Mouse (Mus musculus) thymus, postnatal 14 days (tissue): Measurements from ENCODE around the gene Poln.

Experiments used
- DNase-seq: peaks from one replicate; pipeline ENCODE4 v3.0.0; 2021

Poln gene

DNA sequence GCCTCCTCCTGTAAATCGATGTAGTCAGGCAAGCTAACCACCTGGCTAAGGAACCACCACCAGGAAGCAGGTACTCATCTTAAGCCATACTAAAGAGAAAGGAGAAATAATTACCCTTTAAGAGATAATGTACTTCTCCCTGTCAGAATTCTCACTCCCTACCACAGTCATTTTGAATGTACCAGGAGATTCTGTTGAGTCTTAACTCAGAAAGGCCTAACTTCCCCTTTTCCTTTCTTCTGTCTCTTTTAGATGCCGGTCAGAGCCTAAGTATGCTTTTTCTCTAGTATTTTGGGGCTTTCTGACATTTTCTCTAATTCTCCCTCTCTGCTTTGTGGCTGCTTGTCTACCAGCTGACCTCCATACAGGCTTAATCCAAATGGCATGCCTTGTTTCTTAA, 76.2 kb downstream of the Poln start:
- no peak for DNase-seq

DNA sequence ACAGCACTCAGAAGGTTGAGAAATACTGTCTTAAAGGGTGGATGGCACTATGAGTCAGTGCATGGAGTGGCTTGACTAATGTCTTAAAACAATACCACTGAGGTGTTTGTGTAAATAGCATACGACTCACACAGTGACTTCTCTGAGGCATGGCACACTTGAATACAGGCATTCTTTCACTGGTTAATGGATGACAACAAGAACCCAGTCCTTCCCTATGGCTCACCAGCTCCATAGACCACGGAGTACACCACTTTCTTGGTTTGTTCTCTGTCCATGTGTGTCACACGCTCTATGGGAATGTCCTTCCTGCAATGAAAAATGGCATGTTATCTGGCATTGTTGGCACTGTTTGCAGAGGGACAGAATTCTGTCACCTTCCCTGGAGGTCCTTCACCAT, 136.7 kb downstream of the Poln start:
- DNase-seq = no peak

DNA sequence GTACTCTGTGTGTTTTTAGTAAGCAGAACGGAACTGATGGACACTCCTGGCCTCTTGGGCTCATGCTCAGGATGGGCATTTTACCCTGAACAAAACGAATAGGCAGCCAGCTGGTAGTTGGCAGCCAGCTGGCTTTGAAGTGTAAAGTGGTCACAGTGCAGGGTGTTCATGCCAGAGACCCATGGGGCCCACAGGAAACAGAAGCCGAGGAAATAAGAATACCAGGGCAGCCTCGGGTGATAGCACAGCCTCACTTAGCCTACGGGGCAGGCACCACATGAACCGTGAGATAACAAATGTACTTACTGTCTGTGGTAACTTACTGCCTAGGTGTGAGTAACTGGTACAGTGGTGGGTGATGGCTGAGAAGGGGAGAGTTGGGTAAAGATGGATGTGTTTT, 138.2 kb downstream of the Poln start:
- DNase-seq = no peak

DNA sequence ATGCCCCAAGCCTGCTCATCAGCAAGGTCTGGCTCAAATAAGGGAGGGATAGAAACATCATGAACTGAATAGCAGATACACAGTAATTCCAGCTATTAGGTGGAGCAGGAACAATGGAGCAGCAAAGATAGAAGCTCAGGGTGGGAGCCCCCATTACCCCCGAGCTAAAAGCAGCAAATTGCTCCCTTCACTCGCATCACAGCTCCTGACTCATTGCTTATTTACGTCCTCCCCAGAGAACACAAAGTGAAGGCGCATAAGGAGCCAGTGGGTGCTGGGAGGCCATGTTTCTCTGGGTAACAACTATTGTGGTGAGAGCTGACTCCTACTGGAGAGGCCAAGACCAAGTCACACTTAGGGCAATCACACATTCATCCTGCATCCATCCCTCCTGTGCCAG, 139.1 kb downstream of the Poln start:
- no peak for DNase-seq

DNA sequence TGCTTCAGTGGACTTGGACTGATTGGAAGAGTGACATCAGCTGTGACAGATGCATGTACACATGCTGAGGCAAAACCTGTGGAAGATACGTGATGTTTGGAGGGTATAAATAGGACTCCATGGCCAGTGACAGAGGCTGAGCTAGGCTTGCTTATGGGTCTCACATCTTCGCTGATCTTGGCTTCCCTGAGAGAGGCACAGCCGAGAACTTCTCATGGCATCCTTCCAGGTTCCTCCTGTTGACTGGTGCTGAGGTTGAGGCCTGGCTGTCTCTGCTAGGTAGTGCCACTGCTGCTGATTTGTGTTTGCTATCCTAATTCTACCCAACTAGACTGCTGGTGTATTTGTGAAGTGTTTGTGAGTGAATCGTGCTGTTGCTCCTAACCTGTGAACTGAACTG, 150.3 kb downstream of the Poln start:
- DNase-seq = no peak

DNA sequence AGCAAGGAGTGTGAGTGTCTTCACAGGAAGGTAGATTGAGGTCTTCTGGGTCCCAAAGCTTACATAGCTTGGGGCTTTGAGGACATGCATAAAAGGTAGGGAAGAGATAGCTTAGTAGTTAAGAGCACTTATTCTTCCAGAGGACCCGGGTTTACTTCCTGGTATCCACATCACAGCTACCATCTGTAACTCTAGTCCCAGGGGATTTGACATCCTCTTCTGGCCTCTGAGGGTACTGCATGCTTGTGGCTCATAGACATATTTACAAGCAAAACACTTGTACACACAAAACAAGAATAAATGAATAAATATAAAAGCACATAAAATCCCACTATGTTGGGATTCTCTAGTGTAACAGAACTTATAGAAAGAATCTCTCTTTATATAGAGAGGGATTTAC, 154.6 kb downstream of the Poln start:
- DNase-seq = no peak

DNA sequence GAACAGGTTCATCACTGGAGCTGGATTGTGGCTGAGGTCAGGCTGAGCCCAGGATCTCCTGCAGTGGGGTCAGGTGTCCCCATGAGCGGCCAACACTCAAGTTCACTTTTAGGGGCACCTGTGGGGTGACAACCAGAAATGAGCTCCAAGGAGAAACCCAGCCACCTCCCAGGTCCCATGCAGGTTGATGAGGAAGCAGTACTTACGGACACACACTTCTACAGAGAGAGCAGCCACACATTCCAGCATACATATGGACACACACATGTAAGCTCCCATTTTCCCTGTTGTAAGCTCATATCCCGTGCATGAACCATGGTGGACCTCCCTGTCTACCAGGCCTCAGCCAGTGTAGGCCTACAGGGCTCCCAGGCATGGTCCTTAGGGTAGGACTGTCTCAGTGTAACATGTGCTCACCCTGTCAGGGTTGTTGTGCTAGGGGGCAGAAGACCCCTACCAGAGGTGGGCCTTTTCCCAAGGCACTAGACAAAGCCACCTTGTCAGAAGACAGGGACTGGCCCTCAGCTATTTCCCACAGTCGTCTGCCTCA, 161.8 kb downstream of the Poln start:
- DNase-seq = no peak

DNA sequence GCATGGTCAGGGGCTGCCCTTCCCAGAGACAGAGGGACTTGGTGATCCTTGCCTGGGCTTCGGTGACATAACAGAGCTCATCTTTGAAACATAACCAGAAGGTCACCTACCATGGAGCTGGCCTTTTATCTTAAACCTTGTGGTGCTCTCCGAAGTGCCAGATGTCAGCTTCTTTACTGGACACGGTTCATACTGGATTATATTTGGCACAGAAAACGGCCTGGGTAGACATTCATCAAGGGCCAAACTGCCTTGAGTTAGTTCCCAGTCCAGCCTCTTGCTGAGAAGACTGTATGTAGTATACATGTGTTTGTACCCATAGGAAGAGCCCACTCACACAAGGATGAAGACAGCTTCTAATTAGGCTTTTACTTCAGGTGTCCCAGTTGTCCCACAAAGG, 162.4 kb downstream of the Poln start:
- no peak for DNase-seq

DNA sequence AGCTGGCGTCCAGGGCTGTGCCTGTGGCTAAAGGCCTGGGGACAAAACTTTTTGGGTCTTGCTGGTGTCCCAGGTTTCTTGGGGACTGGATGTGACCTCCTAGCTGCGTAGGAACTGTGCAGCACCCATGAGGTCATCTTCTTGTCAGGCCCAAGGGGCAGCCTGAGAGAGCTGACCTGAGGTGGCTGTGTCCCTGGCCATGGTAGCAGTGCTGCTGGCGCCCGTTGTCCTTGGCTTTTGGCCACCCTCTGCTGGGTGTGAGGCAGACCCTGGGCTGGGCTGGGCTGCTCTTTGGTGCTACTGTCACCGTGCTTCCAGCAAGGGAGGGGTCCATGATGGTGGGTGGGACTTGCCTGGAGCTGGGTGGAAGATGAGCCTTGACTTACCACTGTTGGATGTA, 164.6 kb downstream of the Poln start:
- no peak for DNase-seq

DNA sequence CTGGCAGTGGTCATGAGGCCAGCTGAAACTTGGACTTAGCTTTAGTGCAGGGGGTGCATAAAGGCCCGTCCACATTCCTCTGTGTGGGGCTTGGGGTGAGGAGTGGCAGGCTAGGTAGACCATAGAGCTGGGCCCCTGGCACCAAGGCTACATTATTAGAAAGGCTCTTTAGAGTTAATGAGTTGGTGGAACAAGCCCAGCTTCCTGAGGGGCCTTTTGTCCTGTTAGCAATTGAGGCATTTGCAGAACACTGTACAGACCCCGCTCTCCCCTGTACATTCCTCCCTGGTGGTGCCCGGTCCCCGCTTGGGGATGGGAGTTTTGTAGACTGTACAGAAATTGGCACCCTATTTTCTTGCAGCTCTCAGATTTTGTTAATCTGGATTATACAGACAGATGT, 166.6 kb downstream of the Poln start:
- DNase-seq = no peak

DNA sequence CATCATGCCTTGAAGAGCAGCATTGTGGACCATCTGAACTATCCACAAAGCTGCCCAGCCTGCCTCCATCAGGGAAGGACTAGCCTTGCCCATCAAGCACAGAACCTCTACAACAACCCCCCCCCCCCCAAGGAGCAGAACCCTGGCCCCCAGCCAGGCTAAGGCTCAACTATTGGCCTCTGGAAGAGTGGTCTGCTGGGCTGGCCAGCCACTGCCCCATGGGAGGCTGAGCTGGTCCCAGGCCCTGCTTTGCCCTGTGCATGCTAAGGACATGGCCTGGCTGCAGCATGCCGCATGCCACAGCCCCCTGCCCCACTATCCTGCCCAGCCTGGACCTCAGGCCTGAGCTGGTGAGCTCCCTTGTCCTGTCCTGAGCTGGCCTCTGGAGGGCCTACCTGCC, 167.8 kb downstream of the Poln start:
- no peak for DNase-seq

DNA sequence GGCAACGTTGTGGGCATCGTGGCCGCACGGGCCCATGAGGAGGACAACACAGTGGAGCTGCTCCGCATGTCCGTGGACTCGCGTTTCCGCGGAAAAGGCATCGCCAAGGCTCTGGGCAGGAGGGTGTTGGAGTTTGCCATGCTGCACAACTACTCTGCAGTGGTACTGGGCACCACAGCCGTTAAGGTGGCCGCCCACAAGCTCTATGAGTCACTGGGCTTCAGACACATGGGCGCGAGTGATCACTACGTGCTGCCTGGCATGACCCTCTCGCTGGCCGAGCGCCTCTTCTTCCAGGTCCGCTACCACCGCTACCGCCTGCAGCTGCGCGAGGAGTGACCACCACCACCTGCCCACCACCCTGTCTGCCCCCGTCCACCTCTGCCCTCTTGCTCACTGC, 168.4 kb downstream of the Poln start:
- DNase-seq = no peak

DNA sequence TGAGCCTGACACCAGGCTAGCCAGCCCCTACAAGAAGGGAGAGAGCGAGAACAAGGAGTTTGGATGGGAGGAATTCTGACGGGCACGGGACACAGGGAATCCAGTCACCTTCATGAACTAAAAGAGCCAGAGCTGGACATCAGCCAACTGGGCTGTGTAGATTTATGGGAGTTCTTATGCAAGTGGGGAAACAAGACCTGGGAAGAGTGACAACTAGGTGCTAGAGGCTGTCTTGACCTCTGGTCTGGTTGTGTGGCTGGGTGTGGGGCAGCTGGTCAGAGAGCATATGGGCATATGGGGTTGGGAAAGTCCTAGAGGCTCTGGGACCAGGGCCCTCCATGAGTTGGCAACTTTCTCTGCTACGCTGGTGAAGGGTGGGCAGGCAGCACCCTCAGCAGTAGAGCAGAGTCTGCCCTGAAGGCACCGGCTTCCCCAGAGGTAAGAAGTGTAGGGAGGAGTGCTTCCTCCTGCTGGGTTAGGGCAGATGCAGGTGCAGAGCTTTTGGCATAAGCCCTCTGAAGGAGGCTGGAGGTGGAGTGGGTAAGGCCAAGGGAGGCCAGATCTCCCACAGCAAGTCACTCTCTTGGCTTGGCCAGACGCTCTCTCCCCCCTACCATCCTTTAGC, 169.7 kb downstream of the Poln start:
- no peak for DNase-seq

DNA sequence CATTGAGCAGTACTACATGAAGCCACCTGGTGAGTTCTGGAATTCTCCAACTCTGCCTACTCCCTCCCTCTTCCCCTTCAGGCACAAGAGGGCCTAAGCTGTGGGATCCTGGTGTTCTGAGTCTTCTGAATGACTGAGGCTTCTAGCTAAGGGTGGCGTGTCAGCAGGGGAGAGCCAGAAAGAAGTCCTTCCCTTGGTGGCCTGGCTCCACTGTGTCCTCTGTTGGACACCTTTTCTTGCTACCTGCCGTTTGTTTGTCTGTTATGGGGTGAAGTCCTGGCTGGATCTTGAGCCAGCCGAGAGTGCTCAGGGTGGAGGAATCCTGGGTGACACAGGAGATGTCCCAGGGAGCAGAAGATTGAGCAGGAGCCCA, 170.8 kb downstream of the Poln start:
- no peak for DNase-seq

DNA sequence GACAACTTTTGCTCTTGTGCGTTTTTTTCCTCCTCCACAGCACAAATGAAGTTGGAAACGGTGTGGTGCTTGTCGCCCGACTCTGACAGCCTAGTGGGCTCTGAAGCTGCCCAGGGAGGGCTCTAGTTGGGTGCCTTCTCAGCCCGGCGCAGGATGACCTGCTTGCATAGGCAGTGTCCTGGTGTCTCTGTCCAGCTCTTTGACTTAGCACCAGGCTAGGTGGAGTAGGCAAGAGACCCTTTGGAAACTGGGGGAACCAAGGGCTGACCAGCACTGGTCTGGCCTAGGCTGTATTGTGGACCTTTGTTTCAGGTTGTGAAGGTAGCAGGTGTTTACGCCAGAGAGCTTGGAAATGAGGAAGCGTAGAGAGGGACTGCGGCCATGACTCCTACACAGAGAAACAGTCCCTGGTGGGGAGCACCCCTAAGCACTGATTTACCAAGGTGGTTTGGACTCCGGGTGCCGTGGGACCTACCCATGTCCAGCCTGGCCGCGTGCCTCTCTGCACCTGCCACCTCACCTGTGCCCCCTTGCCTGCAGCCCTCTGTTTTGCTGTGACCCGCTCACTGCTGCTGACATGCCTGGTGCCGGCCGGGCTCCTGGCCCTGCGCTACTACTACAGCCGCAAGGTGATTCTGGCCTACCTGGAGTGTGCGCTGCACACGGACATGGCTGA, 171.3 kb downstream of the Poln start:
- no peak for DNase-seq

DNA sequence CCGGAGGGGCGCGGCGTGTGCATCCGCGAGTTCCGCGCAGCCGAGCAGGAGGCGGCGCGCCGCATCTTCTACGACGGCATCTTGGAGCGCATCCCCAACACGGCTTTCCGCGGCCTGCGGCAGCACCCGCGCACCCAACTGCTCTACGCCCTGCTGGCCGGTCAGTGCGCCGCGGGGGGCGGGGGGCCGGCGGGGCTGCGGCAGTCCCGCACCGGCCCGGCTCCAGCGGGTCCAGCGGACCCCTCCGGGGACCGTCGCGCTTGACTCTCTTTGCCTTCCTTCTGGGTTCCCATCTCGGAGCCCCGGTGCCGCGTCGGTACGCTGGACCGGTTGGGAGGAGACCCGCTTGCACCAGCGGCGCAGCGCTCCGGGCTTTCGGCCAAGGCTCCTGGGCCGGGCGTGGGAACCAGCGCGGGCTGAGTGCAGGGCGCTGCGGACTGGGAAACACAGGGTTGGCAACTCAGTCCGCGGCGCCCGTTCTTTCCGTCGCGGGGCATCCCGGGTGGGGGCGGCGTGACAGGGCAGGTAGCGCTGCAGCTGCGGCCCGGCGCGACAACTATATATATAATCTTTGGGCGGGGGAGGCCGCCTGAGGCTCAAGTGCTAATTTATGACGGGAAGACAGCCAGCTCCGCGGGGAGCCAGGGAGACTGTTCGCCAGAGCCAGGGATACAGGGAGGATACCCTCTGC, 172.1 kb downstream of the Poln start:
- DNase-seq = peak; percentile 36

DNA sequence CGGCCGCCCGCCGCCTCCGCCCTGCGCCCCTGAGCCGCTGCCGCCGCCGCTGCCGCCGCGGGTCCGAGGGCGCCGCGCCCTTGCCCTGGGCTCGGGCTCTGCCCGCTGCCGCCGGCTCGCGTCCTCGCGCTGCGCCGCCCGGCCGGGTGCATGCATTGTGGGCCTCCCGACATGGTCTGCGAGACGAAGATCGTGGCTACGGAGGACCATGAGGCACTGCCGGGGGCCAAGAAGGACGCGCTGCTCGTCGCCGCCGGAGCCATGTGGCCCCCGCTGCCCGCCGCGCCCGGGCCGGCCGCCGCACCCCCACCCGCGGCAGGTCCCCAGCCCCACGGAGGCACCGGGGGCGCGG, 172.6 kb downstream of the Poln start:
- DNase-seq = no peak

DNA sequence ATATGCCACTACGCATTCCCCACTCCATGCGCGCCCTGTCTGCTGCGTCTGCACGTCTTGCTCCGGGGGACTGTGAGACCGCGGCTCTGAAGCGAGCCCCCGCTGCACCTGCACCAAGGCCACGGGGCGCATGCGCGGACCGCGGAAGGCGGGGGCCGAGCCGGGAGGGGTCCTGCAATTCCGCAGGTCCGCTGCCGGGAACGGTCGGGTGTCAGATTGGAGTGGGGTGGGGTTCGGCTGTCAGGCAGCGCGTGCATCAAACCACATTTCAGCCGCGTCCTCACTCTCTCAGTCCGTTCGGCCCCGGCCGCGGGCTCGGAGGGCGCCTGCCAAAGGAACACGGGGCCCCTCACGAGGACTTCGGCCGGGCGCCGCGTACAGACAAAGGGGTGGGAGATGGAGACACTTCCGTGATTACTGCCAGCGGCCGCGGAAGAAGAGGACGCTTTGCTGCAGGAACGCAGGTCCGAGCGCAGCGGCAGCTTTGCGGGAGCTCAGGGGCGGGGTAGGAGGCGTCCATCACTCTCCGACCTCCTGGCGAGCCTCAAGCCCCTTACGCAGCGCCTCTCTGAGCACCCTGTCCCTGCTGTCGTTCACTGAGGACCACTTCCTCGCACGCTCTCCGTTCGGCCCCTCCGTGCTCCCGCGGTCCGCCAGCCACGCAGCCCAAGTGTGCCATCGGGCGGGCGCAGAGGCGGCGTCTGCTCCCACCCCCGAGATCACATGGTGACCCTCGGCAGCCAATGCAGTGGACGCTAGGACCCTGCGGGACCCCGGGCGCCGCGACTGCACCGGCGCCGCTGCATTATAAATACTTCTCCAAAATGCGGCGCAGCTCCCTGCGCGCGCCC, 173.2 kb downstream of the Poln start, which contains the start of gene Nat8l:
Nat8l (plus strand) TSS at position 142 of the 851 bp plus-strand sequence.
- peak; percentile 81 for DNase-seq

DNA sequence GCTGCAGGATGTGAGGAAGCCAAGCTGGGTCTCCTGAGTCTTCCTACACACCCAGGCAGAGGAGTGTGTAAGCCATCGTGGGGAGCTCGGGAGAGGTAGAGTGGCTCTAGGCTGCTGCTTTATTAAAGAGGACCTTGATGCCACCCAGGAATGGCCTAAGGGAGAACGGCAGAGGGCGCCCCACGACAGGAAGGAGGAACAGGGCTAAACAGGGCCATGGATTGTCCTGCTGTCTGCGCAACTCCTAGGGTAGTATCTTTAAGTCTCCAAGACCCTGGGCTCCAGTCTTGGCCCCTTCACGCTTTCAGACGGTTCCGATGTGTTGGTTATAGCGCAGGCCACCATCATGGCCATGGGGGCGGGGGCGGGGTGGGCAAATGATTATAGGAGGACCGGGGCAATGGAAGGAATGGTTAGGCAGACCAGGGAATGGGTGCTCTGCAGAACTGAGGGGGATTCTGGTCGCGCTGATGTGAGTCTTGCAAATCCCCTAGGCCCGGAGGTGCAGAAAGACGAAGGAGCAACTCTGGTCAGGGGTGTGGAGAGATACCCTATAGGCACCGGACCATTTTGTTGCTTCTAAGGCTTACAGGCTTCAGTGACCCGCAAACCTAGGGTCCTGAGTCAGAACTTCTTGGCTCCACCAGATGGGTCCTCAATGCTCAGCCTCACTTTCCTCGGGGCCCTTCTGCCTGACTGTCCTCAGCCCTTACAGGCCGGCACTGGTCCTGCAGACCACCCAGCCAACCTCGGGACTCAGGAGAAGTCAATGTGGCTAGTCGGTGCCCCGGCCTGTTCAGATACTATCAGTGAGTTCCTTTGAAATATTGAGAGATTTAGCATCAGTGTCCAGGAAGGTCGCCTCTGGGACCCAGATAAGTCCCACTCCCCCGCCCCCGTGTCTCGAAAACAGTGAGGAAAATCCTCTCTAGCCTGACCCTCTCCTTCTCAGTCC, 174.3 kb downstream of the Poln start:
- peak; percentile 64 for DNase-seq

DNA sequence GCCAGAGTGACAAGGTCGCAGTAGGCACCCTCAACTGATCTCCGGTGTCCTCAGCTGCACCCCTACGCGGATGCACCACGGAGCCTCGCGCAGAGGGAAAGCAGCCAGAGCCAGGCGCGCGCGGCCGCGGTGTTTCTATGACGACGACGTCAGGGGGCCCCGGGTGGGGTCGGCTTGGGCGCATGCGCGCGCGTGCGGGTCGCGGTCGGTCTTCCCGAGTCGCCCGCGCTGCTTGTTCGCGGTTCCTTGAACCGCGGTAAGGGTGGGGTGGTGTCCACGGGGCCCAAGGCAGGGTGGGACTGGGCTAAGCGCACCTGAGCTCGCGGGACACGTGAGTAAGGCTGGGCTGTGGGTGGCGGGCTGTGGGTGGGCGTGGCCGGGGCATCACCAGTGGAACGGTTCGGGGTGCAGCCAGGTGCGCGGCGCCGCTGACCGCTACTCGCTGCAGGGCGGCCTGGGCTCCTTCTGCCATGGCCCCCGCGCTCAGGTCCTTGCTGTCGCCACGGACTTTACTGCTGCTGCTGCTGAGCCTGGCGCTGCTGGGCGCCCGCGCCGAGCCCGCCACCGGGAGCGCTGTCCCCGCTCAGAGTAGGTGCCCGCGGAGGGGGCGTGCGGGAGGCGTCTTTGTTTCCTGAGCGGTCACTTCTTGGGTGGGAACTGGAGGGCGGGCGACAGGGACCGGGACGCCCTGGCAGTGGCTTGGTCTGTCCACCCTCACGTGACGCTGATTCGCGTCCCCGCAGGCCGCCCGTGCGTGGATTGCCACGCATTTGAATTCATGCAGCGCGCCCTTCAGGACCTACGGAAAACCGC, 185.7 kb downstream of the Poln start, which contains the start of gene Gm1673:
Gm1673 (plus strand) TSS at position 125 of the 813 bp plus-strand sequence.
- DNase-seq = peak; percentile 95

DNA sequence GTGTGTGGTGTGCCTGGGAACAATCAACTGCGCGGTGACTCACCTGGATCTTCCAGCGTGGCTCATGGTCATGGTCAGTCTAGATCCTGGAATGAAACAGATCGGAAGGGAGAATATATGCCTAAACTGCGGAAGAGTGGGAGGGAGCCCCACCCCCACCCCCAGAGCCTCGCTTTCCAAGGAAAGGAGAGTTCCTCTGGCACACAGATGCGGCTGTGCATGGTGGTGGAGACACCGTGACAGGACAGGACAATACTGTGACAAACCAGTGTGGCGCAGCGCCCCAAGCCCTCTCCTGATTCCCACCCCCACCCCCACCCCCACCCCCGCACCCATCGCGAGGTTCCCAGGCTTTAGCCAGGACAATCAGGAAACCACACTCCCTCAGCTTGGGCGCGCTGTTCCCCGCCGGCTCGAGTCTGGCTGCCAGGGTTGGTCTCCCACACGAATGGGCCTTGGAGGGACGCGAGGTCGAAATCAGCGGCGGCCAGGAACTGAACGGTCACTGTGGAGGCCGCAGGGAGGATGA, 186.5 kb downstream of the Poln start:
- no peak for DNase-seq
